Mouse (Mus musculus) B cell, adult 2 months (primary cell): ENCODE results near the gene Phf14.
A peak's percentile ranks its signal among the peaks of the same experiment; 100 is the strongest.
"Not testable (repeated sequence)": the region's sequence is repeated elsewhere in the genome, so short reads cannot be mapped to it uniquely, and the experiment has no call there.

ENCODE experiments used
- DNase-seq, 2 experiments: peaks; one replicate each; pipeline ENCODE4 v3.0.0; 2022

Phf14 gene

GRCm38 (mm10) chr6:12097125-12097524 lies 189.5 kb downstream of the Phf14 start:
- no peak for DNase-seq

GRCm38 (mm10) chr6:12105144-12105543 lies 197.5 kb downstream of the Phf14 start:
- no peak for DNase-seq

GRCm38 (mm10) chr6:12107326-12107725 lies 199.7 kb downstream of the Phf14 start:
- DNase-seq: no peak

- DNase-seq: peak in 1 of 2 experiments; percentile 1
Observed at GRCm38 (mm10) chr6:12107786-12108185, 200.2 kb downstream of the Phf14 start.

- no peak for DNase-seq
Observed at GRCm38 (mm10) chr6:12116926-12117818, 209.6 kb downstream of the Phf14 start.

GRCm38 (mm10) chr6:12117819-12118570 lies 210.4 kb downstream of the Phf14 start:
- no peak for DNase-seq

- DNase-seq: no peak
Observed at GRCm38 (mm10) chr6:12122759-12123158, 215.2 kb downstream of the Phf14 start.

GRCm38 (mm10) chr6:12125031-12125803 lies 217.6 kb downstream of the Phf14 start:
- DNase-seq: peak; percentile 34 to 51

- not testable (repeated sequence) for DNase-seq
Observed at GRCm38 (mm10) chr6:12126601-12127000, 219.0 kb downstream of the Phf14 start.

GRCm38 (mm10) chr6:12127287-12127686 lies 219.7 kb downstream of the Phf14 start:
- DNase-seq: no peak
